Mouse (Mus musculus) small intestine, adult 2 months (tissue): ENCODE results near the gene Tnrc18.
A peak's percentile ranks its signal among the peaks of the same experiment; 100 is the strongest.

Source experiments
- CTCF ChIP-seq: fragments of 200-500 bp; IDR thresholded peaks from 2 replicates; pipeline ENCODE4 v1.5.1; 2012; ENCODE audit warnings: low read depth, mild to moderate bottlenecking, control low read depth, inconsistent platforms, low read length, moderate library complexity, mixed read lengths; ENCODE audit not compliant: insufficient replicate concordance, insufficient read length; ENCODE audit errors: extremely low read depth
- POLR2A ChIP-seq: fragments of 200-500 bp; IDR thresholded peaks from 2 replicates; pipeline ENCODE4 v1.6.1; 2012; ENCODE audit warnings: low read depth, mild to moderate bottlenecking, control low read depth, inconsistent platforms, low read length, moderate library complexity

DNA sequence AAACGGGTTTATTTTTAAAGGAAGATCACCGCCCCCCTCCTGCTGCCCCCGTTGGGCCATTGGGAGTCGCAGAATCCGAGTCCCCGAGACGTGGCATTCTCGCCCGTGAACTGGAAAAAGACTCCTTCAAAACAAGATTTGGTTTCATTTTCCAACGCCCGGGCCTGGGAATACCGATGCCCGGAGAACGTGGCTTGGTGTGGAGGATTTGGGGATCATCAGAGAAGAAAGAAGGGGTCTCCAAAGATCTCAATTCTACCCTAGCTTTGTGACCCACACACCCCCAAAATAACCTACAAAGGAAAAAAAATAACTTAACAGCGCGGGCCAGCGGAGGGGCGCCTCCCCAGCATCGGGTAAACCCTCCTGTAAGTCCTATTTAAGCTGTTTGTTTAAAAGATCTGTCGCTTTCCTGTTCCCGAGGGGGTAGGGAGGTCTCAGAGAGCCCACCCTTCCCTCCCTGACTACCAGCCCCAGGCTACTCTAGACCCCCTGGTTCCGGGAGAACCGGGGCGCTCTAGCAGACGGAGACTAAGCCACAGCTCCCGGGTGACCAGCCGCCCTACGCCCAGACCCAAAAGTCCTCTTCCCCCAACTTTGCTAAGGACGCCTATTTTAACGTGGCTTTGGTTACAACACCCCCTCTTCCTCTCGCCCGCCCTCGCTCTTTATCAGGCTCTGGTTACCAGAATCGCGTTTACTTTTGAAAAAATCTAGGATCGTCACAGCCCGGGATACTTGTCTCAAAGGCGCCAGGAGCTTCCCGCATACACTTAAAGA is 1.2 kb downstream of the Tnrc18 start:
- TF ChIP-seq CTCF (no peak), POLR2A (peak; percentile 38; the same call in 1 of the 2 replicates)
